Mouse (Mus musculus) hindbrain, embryonic 14.5 days (tissue): ENCODE data around the gene Lsm7. TPM values are rescaled to one million over a fixed set of nuclear protein-coding genes. Genes with fewer than 3 reads are reported as not detected.

Source experiments
- ATAC-seq: fragments of 200-750 bp; cut with Nextera tagmentation; 2 replicates; pipeline ENCODE4 v1.8.0; 2017; ENCODE audit warnings: moderate number of reproducible peaks, mild to moderate bottlenecking, moderate TSS enrichment, moderate library complexity; ENCODE audit not compliant: low FRiP score
- DNase-seq: peaks from one replicate; pipeline ENCODE4 v3.0.0-alpha.2; 2015; ENCODE audit warnings: low spot score
- H3K27ac ChIP-seq: fragments of 300-500 bp; sonication (generic); 2 replicates; pipeline ENCODE4 v1.5.1; 2014; ENCODE audit warnings: mild to moderate bottlenecking, moderate library complexity
- H3K27me3 ChIP-seq: fragments of 300-500 bp; sonication (generic); 2 replicates; pipeline ENCODE4 v1.6.1; 2014; ENCODE audit warnings: mild to moderate bottlenecking, low read length, mixed read lengths; ENCODE audit not compliant: control insufficient read depth, insufficient read depth
- H3K36me3 ChIP-seq: fragments of 300-500 bp; sonication (generic); replicated peaks from 2 replicates; pipeline ENCODE4 v1.6.1; 2014; ENCODE audit not compliant: control insufficient read depth, insufficient read depth
- H3K4me1 ChIP-seq: fragments of 300-500 bp; sonication (generic); replicated peaks from 2 replicates; pipeline ENCODE4 v1.6.1; 2014; ENCODE audit warnings: antibody characterized with exemption, low read length, mixed read lengths; ENCODE audit not compliant: control insufficient read depth, insufficient read depth
- H3K4me2 ChIP-seq: fragments of 300-500 bp; sonication (generic); replicated peaks from 2 replicates; pipeline ENCODE4 v1.6.1; 2014; ENCODE audit warnings: mild to moderate bottlenecking, moderate library complexity
- H3K4me3 ChIP-seq: fragments of 300-500 bp; sonication (generic); replicated peaks from 2 replicates; pipeline ENCODE4 v1.5.1; 2014; ENCODE audit warnings: mild to moderate bottlenecking, low read length
- H3K9ac ChIP-seq: fragments of 300-500 bp; sonication (generic); 2 replicates; pipeline ENCODE4 v1.6.1; 2014
- H3K9me3 ChIP-seq: fragments of 300-500 bp; sonication (generic); 2 replicates; pipeline ENCODE4 v1.6.1; 2016; ENCODE audit warnings: low read length; ENCODE audit not compliant: control insufficient read depth
- WGBS: fragments of 180-500 bp; shearing (Covaris S2); extraction: QIAGEN DNeasy Blood & Tissue Kit; methylation state at CpG from one replicate; pipeline ENCODE4 v1.1.7; 2014; 5-methylcytosine and 5-hydroxymethylcytosine counted together
- polyA plus RNA-seq: library from polyadenylated mRNA; unstranded; fragments of >200 nt; fragmentation: Nextera tagmentation; extraction: Ambion mirVana; gene quantifications from 2 replicates; pipeline ENCODE4 v1.2.1, GENCODE M21; 2014

Gene Lsm7
- polyA plus RNA-seq, 1 experiment from 2014 or later, result 287 TPM

GRCm38 (mm10) chr10:80857848-80858247 is 2.8 kb upstream of the Lsm7 start:
- Histone ChIP-seq H3K27ac (0 out of 2 replicates have a peak overlapping the region, but pooled peaks have one; percentile 22), H3K9me3 (no peaks in the 10 kb centered on the region), H3K4me1 (peaks cover 25% of the 10 kb centered on the region), H3K36me3 (peaks cover 22% of the 10 kb centered on the region), H3K4me2 (peak overlapping the region; percentile 2; the same call in 1 of the 2 replicates), H3K27me3 (no peaks in the 10 kb centered on the region), H3K9ac (peak overlapping the region; percentile 26; the same call in 1 of the 2 replicates), H3K4me3 (no peak overlapping the region)
- 52% methylated on average over 3 of the region's 3 CpGs for WGBS
- ATAC-seq (no peak), DNase-seq (no peak)

GRCm38 (mm10) chr10:80857386-80857785 is 2.4 kb upstream of the Lsm7 start:
- H3K9ac ChIP-seq, result peak overlapping the region; percentile 26; the same call in 1 of the 2 replicates
- H3K9me3 ChIP-seq, result no peaks in the 10 kb centered on the region
- 0 out of 2 replicates have a peak overlapping the region, but pooled peaks have one; percentile 2 for H3K4me2 ChIP-seq
- H3K27ac ChIP-seq, result 0 out of 2 replicates have a peak overlapping the region, but pooled peaks have one; percentile 22
- no peak overlapping the region for H3K4me3 ChIP-seq
- peaks cover 25% of the 10 kb centered on the region for H3K4me1 ChIP-seq
- 16% methylated on average over 8 of the region's 8 CpGs for WGBS
- peaks cover 20% of the 10 kb centered on the region for H3K36me3 ChIP-seq
- ATAC-seq (no peak), DNase-seq (no peak)
- no peaks in the 10 kb centered on the region for H3K27me3 ChIP-seq

GRCm38 (mm10) chr10:80856908-80857307 is 1.9 kb upstream of the Lsm7 start:
- H3K4me2 ChIP-seq, result 0 out of 2 replicates have a peak overlapping the region, but pooled peaks have one; percentile 2
- no peak for ATAC-seq
- no peaks in the 10 kb centered on the region for H3K27me3 ChIP-seq
- H3K9me3 ChIP-seq, result no peaks in the 10 kb centered on the region
- H3K9ac ChIP-seq, result no peak overlapping the region
- no peak overlapping the region for H3K4me3 ChIP-seq
- 84% methylated on average over 5 of the region's 5 CpGs for WGBS
- H3K27ac ChIP-seq, result no peak overlapping the region
- H3K4me1 ChIP-seq, result peaks cover 25% of the 10 kb centered on the region
- peaks cover 20% of the 10 kb centered on the region for H3K36me3 ChIP-seq
- no peak for DNase-seq

DNA sequence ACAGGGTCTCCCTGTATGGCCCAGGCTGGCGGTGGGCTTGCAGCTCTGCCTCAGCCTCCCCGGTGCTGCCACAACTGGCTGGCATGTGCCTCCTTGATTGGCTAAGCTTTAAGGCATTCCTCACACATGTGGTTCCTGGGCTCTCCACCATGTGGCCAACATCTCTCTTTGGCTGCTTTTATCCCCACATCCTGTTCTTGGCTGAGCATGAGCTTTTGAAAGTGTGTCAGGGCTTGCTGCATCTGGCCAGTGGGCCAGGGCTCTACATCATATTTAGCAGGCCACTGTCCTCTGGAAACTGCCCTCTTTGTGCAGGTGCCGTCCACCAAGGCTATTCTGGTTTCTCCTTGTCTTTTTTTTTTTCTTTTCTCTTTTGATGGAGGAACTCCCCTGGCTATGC is 1.3 kb upstream of the Lsm7 start:
- no peak for ATAC-seq
- no peak overlapping the region for H3K27ac ChIP-seq
- peaks cover 20% of the 10 kb centered on the region for H3K36me3 ChIP-seq
- DNase-seq, result no peak
- no peaks in the 10 kb centered on the region for H3K27me3 ChIP-seq
- H3K9me3 ChIP-seq, result no peaks in the 10 kb centered on the region
- H3K4me3 ChIP-seq, result no peak overlapping the region
- H3K9ac ChIP-seq, result peak overlapping the region; percentile 83
- peak overlapping the region; percentile 99 for H3K4me2 ChIP-seq
- H3K4me1 ChIP-seq, result peaks cover 25% of the 10 kb centered on the region
- WGBS, result 64% methylated on average over 3 of the region's 3 CpGs

- DNase-seq, result no peak
- Histone ChIP-seq H3K9ac (peak overlapping the region; percentile 83), H3K27me3 (no peaks in the 10 kb centered on the region), H3K9me3 (no peaks in the 10 kb centered on the region), H3K27ac (no peak overlapping the region), H3K4me3 (peak overlapping the region; percentile 94), H3K4me1 (peaks cover 25% of the 10 kb centered on the region), H3K4me2 (peak overlapping the region; percentile 99), H3K36me3 (peaks cover 23% of the 10 kb centered on the region)
- 20% methylated on average over 11 of the region's 11 CpGs for WGBS
- no peak for ATAC-seq
These were observed 702 bp upstream of the Lsm7 start for GRCm38 (mm10) chr10:80855749-80856073.

- peaks cover 23% of the 10 kb centered on the region for H3K36me3 ChIP-seq
- 12% methylated on average over 10 of the region's 10 CpGs for WGBS
- no peak overlapping the region for H3K27ac ChIP-seq
- H3K4me2 ChIP-seq, result no peak overlapping the region
- no peak for DNase-seq
- no peak overlapping the region for H3K4me3 ChIP-seq
- peaks cover 20% of the 10 kb centered on the region for H3K27me3 ChIP-seq
- no peaks in the 10 kb centered on the region for H3K9me3 ChIP-seq
- peaks cover 2% of the 10 kb centered on the region; the same call in 1 of the 2 replicates for H3K4me1 ChIP-seq
- no peak overlapping the region for H3K9ac ChIP-seq
- ATAC-seq, result no peak
These were observed 6.4 kb downstream of the Lsm7 start for GRCm38 (mm10) chr10:80848571-80848970.

GRCm38 (mm10) chr10:80845732-80846131 is 9.3 kb downstream of the Lsm7 start:
- peaks cover 33% of the 10 kb centered on the region for H3K27me3 ChIP-seq
- H3K4me3 ChIP-seq, result no peak overlapping the region
- H3K9ac ChIP-seq, result no peak overlapping the region
- 83% methylated on average over 12 of the region's 12 CpGs for WGBS
- H3K4me1 ChIP-seq, result peaks cover 5% of the 10 kb centered on the region; the same call in 1 of the 2 replicates
- H3K36me3 ChIP-seq, result no peaks in the 10 kb centered on the region; the same call in 1 of the 2 replicates
- no peak for DNase-seq
- no peaks in the 10 kb centered on the region for H3K9me3 ChIP-seq
- H3K27ac ChIP-seq, result no peak overlapping the region
- H3K4me2 ChIP-seq, result no peak overlapping the region
- no peak for ATAC-seq

DNA sequence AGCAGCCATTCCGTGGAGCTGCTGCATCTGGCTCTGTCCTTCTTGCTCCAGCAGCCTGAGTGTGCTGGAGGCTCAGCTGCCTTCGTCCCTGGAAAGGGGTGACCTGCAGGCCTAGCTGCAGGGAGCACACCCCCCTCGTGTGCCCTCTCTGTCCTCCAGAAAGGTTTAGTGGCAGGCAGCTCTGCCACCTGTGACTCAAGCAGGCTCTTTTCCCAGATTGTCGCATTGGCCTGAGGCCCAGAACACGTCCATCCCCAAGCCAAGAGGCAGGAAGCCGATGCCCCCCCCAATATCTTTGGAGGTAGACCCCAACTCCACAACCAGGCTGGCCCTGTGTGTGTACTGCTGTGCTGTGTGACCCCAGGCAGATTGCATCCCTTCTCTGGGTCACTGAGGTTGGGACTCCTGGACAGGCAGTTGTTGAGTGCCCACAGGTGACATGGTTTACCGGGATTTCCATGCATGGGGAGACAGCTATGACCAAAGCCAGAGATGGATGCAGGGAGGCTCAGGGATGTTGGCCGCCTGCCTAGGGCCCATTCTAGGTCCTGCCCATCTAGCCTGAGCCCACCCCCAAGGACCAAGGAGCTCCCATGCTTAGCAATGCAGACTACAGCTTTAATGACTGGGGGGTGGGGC is 9.8 kb downstream of the Lsm7 start:
- Histone ChIP-seq H3K4me3 (no peak overlapping the region), H3K27me3 (peaks cover 33% of the 10 kb centered on the region)

DNA sequence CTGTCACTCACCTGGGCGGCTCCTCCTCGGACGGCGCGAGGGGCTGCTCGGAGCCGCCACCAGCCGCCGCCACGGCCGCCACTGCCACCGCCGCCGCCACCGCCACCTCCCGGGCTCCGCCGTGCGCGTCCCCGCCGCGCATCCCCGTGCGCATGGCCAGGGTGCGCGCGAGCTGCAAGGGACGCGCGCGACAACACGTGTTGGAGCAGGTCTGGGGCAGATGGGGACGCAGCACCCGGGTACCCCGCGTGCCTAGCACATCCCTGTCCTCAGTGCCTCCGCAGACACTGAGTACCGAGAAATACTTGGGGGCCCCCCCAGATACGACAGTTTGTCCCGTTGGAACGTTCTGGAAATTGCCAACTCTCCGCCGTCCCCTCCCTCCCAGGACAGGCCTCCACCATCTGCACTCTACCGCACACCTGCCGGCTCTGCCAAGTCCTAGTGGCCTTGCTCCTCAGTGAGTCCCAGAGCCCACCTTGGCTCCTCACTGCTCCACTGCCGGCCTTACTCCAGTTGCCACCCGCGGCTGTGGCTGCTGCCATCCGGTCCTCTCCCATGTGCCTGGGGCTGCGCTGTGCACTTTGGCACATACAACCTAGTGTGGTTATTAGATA is 11.0 kb downstream of the Lsm7 start, which contains the start of gene Lingo3:
Gene Lingo3, minus strand, starts transcription at position 109 of the 617 bp plus-strand sequence.
- 4% methylated on average over 36 of the region's 51 CpGs for WGBS
- no peak within 1 kb of the TSS for H3K27ac ChIP-seq

More for the DNA sequence above, 9.8 kb downstream of the Lsm7 start:
- H3K4me1 ChIP-seq, result peaks cover 5% of the 10 kb centered on the region; the same call in 1 of the 2 replicates
- 65% methylated on average over 8 of the region's 8 CpGs for WGBS
- H3K4me2 ChIP-seq, result no peak overlapping the region
- DNase-seq (no peak), ATAC-seq (no peak)
- H3K27ac ChIP-seq, result no peak overlapping the region
- H3K9ac ChIP-seq, result no peak overlapping the region
- no peaks in the 10 kb centered on the region for H3K9me3 ChIP-seq
- H3K36me3 ChIP-seq, result no peaks in the 10 kb centered on the region; the same call in 1 of the 2 replicates

More for the DNA sequence above, 11.0 kb downstream of the Lsm7 start, which contains the start of gene Lingo3:
- no peaks in the 10 kb centered on the region for H3K36me3 ChIP-seq
- peak; percentile 44; the same call in 1 of the 2 replicates for ATAC-seq
- H3K9me3 ChIP-seq, result no peaks in the 10 kb centered on the region
- peak within 1 kb of the TSS; percentile 88 for H3K4me2 ChIP-seq
- DNase-seq, result peak; percentile 70
- peak within 1 kb of the TSS; percentile 56 for H3K4me3 ChIP-seq
- peaks cover 5% of the 10 kb centered on the region; the same call in 1 of the 2 replicates for H3K4me1 ChIP-seq
- peaks cover 33% of the 10 kb centered on the region for H3K27me3 ChIP-seq
- peak within 1 kb of the TSS; percentile 75 for H3K9ac ChIP-seq
